Mouse (Mus musculus) hindbrain, postnatal 0 days (tissue): Measurements from ENCODE around the gene Wdr46. TPM values are rescaled to one million over a fixed set of nuclear protein-coding genes. Genes with fewer than 3 reads are reported as not detected.

Source experiments
- ATAC-seq: fragments of 200-750 bp; cut with Nextera tagmentation; 2 replicates; pipeline ENCODE4 v1.8.0; 2017; ENCODE audit warnings: mild to moderate bottlenecking, moderate TSS enrichment, moderate library complexity
- DNase-seq: peaks from one replicate; pipeline ENCODE4 v3.0.0-alpha.2; 2015; ENCODE audit warnings: low spot score
- H3K27ac ChIP-seq: fragments of 300-500 bp; sonication (generic); 2 replicates; pipeline ENCODE4 v1.5.1; 2014; ENCODE audit warnings: mild to moderate bottlenecking
- H3K27me3 ChIP-seq: fragments of 300-500 bp; sonication (generic); 2 replicates; pipeline ENCODE4 v1.6.1; 2014; ENCODE audit warnings: low read length, mixed read lengths; ENCODE audit not compliant: insufficient read depth
- H3K36me3 ChIP-seq: fragments of 300-500 bp; sonication (generic); 2 replicates; pipeline ENCODE4 v1.6.1; 2014; ENCODE audit warnings: low read length, mixed read lengths; ENCODE audit not compliant: insufficient read depth
- H3K4me1 ChIP-seq: fragments of 300-500 bp; sonication (generic); 2 replicates; pipeline ENCODE4 v1.6.1; 2014; ENCODE audit warnings: antibody characterized with exemption, low read length, mixed read lengths; ENCODE audit not compliant: insufficient read depth
- H3K4me2 ChIP-seq: fragments of 300-500 bp; sonication (generic); 2 replicates; pipeline ENCODE4 v1.6.1; 2014; ENCODE audit warnings: low read depth, mild to moderate bottlenecking, low read length, moderate library complexity, mixed read lengths
- H3K4me3 ChIP-seq: fragments of 300-500 bp; sonication (generic); 2 replicates; pipeline ENCODE4 v1.5.1; 2014; ENCODE audit warnings: low read length
- H3K9ac ChIP-seq: fragments of 300-500 bp; sonication (generic); replicated peaks from 2 replicates; pipeline ENCODE4 v1.6.1; 2014; ENCODE audit warnings: mild to moderate bottlenecking, low read length, moderate library complexity, mixed read lengths
- H3K9me3 ChIP-seq: fragments of 300-500 bp; sonication (generic); 2 replicates; pipeline ENCODE4 v1.6.1; 2016; ENCODE audit warnings: low read length, mixed read lengths
- CTCF ChIP-seq: IDR thresholded peaks from 2 replicates; pipeline ENCODE4 v1.5.1; 2016; ENCODE audit warnings: antibody characterized with exemption, control low read depth, low read depth
- WGBS: fragments of 180-500 bp; shearing (Covaris S2); extraction: QIAGEN DNeasy Blood & Tissue Kit; methylation state at CpG from one replicate; pipeline ENCODE4 v1.1.7; 2014; 5-methylcytosine and 5-hydroxymethylcytosine counted together
- polyA plus RNA-seq: library from polyadenylated mRNA; unstranded; fragments of >200 nt; fragmentation: Nextera tagmentation; extraction: Ambion mirVana; gene quantifications from 2 replicates; pipeline ENCODE4 v1.2.1, GENCODE M21; 2015
- total RNA-seq: library from RNA; depleted of rRNA; stranded (reverse); fragments of >200 nt; gene quantifications from 2 replicates; pipeline ENCODE4 v1.2.3, GENCODE M21; 2014

Gene Wdr46
- total and polyA plus RNA-seq, 2 experiments from 2014 or later = 16.8 to 17.9 TPM

- DNase-seq (no peak), ATAC-seq (no peak)
- no peak for TF ChIP-seq CTCF
- Histone ChIP-seq H3K4me3 (no peak overlapping the region), H3K4me2 (no peak overlapping the region), H3K4me1 (peaks cover 11% of the 10 kb centered on the region), H3K9ac (no peak overlapping the region), H3K27me3 (no peaks in the 10 kb centered on the region), H3K9me3 (no peaks in the 10 kb centered on the region), H3K27ac (no peak overlapping the region), H3K36me3 (peaks cover 42% of the 10 kb centered on the region)
- WGBS = 94% methylated on average over 11 of the region's 11 CpGs
Observed at GRCm38 (mm10) chr17:33958451-33958850, 18.0 kb downstream of the Wdr46 start.

- 96% methylated on average over 13 of the region's 13 CpGs for WGBS
- Histone ChIP-seq H3K9ac (no peak overlapping the region), H3K4me1 (peaks cover 9% of the 10 kb centered on the region), H3K9me3 (no peaks in the 10 kb centered on the region), H3K4me3 (no peak overlapping the region), H3K27me3 (no peaks in the 10 kb centered on the region), H3K36me3 (peaks cover 43% of the 10 kb centered on the region), H3K4me2 (no peak overlapping the region), H3K27ac (no peak overlapping the region)
- no peak for TF ChIP-seq CTCF
- ATAC-seq (no peak), DNase-seq (no peak)
Observed at GRCm38 (mm10) chr17:33959135-33959534, 18.7 kb downstream of the Wdr46 start.

- Histone ChIP-seq H3K36me3 (peaks cover 44% of the 10 kb centered on the region), H3K4me3 (no peak overlapping the region), H3K4me2 (no peak overlapping the region), H3K4me1 (peaks cover 5% of the 10 kb centered on the region), H3K9ac (no peak overlapping the region), H3K9me3 (no peaks in the 10 kb centered on the region), H3K27me3 (no peaks in the 10 kb centered on the region), H3K27ac (no peak overlapping the region)
- 93% methylated on average over 15 of the region's 15 CpGs for WGBS
- no peak for ATAC-seq
- DNase-seq = no peak
- no peak for TF ChIP-seq CTCF
Observed at GRCm38 (mm10) chr17:33959948-33960347, 19.5 kb downstream of the Wdr46 start.

GRCm38 (mm10) chr17:33962876-33963275, 22.4 kb downstream of the Wdr46 start:
- WGBS = 94% methylated on average over 7 of the region's 7 CpGs
- H3K27ac ChIP-seq = no peak overlapping the region
- H3K9ac ChIP-seq = no peak overlapping the region
- no peak overlapping the region for H3K4me3 ChIP-seq
- no peak for DNase-seq
- H3K4me2 ChIP-seq = no peak overlapping the region
- no peaks in the 10 kb centered on the region for H3K9me3 ChIP-seq
- H3K36me3 ChIP-seq = peaks cover 61% of the 10 kb centered on the region
- ATAC-seq = no peak
- no peak for TF ChIP-seq CTCF
- no peaks in the 10 kb centered on the region for H3K4me1 ChIP-seq
- no peaks in the 10 kb centered on the region for H3K27me3 ChIP-seq

- no peak overlapping the region for H3K4me3 ChIP-seq
- no peak for ATAC-seq
Observed at GRCm38 (mm10) chr17:33965082-33965845, 24.8 kb downstream of the Wdr46 start.

GRCm38 (mm10) chr17:33965846-33966550, 25.5 kb downstream of the Wdr46 start:
- 91% methylated on average over 16 of the region's 16 CpGs for WGBS
- no peak for TF ChIP-seq CTCF
- no peaks in the 10 kb centered on the region for H3K9me3 ChIP-seq

More at GRCm38 (mm10) chr17:33965082-33965845, 24.8 kb downstream of the Wdr46 start:
- no peaks in the 10 kb centered on the region for H3K4me1 ChIP-seq
- H3K9me3 ChIP-seq = no peaks in the 10 kb centered on the region
- 92% methylated on average over 17 of the region's 17 CpGs for WGBS
- H3K27ac ChIP-seq = no peak overlapping the region
- no peak overlapping the region for H3K4me2 ChIP-seq
- TF ChIP-seq CTCF = no peak
- DNase-seq = no peak
- no peak overlapping the region for H3K9ac ChIP-seq
- peaks cover 40% of the 10 kb centered on the region for H3K36me3 ChIP-seq
- H3K27me3 ChIP-seq = no peaks in the 10 kb centered on the region

More at GRCm38 (mm10) chr17:33965846-33966550, 25.5 kb downstream of the Wdr46 start:
- Histone ChIP-seq H3K27me3 (no peaks in the 10 kb centered on the region), H3K4me2 (no peak overlapping the region), H3K27ac (no peak overlapping the region), H3K4me1 (no peaks in the 10 kb centered on the region), H3K9ac (no peak overlapping the region), H3K4me3 (no peak overlapping the region), H3K36me3 (peaks cover 39% of the 10 kb centered on the region)
- ATAC-seq (no peak), DNase-seq (no peak)
